Mouse (Mus musculus): Measurements from ENCODE around the gene Cbwd1.

DNA sequence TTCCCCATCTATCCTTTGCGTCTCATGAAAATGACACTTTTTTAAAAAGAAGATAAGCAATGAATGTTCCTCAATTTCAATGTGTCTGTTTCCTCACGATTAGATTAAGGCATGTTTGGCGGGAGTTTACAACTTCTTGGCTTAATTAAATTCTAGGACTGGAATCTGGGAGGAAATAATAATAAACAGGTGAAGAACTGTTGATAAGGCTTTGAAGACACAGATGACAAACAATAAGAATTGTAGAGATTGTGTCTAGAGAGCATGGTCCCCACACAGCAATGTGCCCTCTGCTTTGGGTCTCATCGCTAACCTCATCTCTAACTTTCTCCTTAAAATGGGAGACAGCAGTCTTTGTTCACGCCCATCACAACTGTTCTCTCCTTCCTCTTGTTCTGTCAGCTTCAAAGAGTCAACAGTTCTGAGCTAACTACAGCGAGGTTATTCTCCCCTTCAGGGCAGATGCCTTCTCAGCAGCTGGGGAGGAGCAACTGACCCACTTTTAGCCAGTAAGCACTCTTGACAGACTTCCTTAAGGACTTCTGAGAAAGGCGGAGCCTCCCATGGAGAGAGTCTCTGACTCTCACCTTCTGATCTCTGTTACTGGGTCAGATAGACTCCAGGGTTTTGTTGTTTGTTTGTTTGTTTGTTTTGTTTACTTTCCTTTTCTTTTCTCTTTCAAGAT lies 28.9 kb upstream of the Cbwd1 start:
- no peak for TF ChIP-seq CTCF (IDR thresholded peaks at IDR 0.05)
- no peak for TF ChIP-seq EP300 (IDR thresholded peaks at IDR 0.05)
